Mouse (Mus musculus): ENCODE data around the gene Gcc1.

Gene Gcc1

GRCm38 (mm10) chr6:28421469-28422000 is 6.7 kb downstream of the Gcc1 start:
- peak; percentile 95 for DNase-seq (ENCODE audit: low spot score)

GRCm38 (mm10) chr6:28420865-28421264 is 7.3 kb downstream of the Gcc1 start:
- DNase-seq (ENCODE audit: low spot score): no peak

GRCm38 (mm10) chr6:28420361-28420760 is 7.8 kb downstream of the Gcc1 start:
- no peak for DNase-seq (ENCODE audit: low spot score)

GRCm38 (mm10) chr6:28419673-28420072 is 8.5 kb downstream of the Gcc1 start:
- no peak for DNase-seq (ENCODE audit: low spot score)

GRCm38 (mm10) chr6:28418449-28418848 is 9.7 kb downstream of the Gcc1 start:
- no peak for DNase-seq (ENCODE audit: low spot score)

GRCm38 (mm10) chr6:28416981-28417380 is 11.2 kb downstream of the Gcc1 start:
- DNase-seq (ENCODE audit: low spot score): no peak

GRCm38 (mm10) chr6:28411236-28411635 is 17.0 kb downstream of the Gcc1 start:
- no peak for DNase-seq (ENCODE audit: low spot score)

GRCm38 (mm10) chr6:28410053-28410452 is 18.1 kb downstream of the Gcc1 start:
- no peak for DNase-seq (ENCODE audit: low spot score)

- DNase-seq (ENCODE audit: low spot score): peak; percentile 27
These were observed 28.4 kb downstream of the Gcc1 start for GRCm38 (mm10) chr6:28399791-28400190.

- no peak for DNase-seq (ENCODE audit: low spot score)
These were observed 29.5 kb downstream of the Gcc1 start for GRCm38 (mm10) chr6:28398726-28399125.

- DNase-seq (ENCODE audit: low spot score): no peak
These were observed 30.4 kb downstream of the Gcc1 start, which contains the start of gene Zfp800 for GRCm38 (mm10) chr6:28397681-28398203. Zfp800 (minus strand) TSS chr6:28398005.

- DNase-seq (ENCODE audit: low spot score): no peak
These were observed 31.2 kb downstream of the Gcc1 start for GRCm38 (mm10) chr6:28396853-28397457.

- DNase-seq (ENCODE audit: low spot score): no peak
These were observed 31.9 kb downstream of the Gcc1 start for GRCm38 (mm10) chr6:28396051-28396852.

GRCm38 (mm10) chr6:28389038-28389437 is 39.2 kb downstream of the Gcc1 start:
- DNase-seq (ENCODE audit: low spot score): no peak

GRCm38 (mm10) chr6:28385169-28385568 is 43.0 kb downstream of the Gcc1 start:
- DNase-seq (ENCODE audit: low spot score): no peak

- DNase-seq (ENCODE audit: low spot score): no peak
These were observed 46.2 kb downstream of the Gcc1 start for GRCm38 (mm10) chr6:28381983-28382382.

- no peak for DNase-seq (ENCODE audit: low spot score)
These were observed 58.1 kb downstream of the Gcc1 start for GRCm38 (mm10) chr6:28369966-28370683.

GRCm38 (mm10) chr6:28367575-28367974 is 60.6 kb downstream of the Gcc1 start:
- no peak for DNase-seq (ENCODE audit: low spot score)

Measured in c-Kit-positive CD71-positive TER-119-positive erythroid progenitor cells, embryonic 14.5 days (primary cell).